Mouse (Mus musculus): ENCODE results near the gene Tas2r118. TPM values are rescaled to one million over a fixed set of nuclear protein-coding genes. Genes with fewer than 3 reads are reported as not detected.

Tas2r118 gene
- not detected for polyA plus RNA-seq (2017; shearing (Covaris generic))

DNA sequence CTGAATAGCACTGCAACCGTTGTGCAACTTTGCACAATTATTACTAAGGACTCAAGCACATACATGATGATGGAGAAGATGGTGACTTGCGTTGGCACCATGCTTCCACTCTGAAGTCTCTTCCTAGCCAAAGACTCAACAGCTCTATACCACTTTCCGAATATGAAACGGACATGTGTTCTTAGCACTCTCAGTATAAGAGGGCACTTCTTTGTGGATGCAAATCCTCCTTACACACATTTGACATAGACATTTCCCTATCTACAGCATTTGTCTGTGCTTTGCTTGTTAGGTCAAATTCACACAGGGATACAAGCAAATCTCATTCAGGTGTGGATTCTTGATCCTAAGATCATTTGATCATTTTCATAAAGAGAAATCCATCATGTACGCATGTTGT lies at the start of gene Tas2r118:
Gene Tas2r118, minus strand, starts transcription at position 101 of the 400 bp plus-strand sequence.
- no peak for ATAC-seq

DNA sequence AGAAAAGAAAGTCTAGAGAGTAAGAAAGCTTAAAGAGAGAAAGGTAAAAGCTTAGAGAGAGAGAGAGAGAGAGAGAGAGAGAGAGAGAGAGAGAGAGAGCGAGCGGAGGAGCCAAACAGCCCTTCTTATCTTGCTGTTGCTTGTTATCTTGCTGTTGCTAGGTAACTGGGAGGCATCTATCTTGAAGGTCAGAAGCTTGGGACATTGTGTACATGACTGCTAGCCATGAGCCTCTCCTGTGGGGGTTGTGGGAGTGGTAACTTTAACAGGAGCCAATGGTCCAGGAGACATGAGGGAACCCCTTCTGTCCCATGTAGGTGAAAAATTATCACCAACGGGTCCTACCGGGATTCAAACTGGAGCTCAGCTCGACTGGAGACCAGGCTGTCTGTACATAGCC lies 48.5 kb upstream of the Tas2r118 start:
- ATAC-seq = no peak

DNA sequence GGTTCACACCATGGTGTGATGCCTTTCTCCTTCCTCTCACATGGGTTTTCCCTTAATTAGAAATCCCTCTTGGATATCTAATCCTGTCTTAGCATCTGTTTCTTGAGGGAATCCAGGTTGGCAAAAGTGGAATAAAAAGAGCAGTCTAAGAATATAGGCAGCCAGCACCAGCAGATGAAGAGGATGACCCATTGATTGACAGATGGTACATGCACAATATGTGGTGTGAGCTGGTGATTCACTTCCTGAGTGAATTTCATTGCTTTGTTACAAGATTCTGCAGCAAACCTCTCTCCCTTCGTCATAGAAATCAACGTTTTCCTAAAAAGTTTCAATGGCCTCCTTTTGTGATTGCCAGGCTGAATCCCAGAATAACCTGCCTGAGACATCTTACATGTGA lies 23.4 kb upstream of the Tas2r118 start:
- ATAC-seq = no peak

DNA sequence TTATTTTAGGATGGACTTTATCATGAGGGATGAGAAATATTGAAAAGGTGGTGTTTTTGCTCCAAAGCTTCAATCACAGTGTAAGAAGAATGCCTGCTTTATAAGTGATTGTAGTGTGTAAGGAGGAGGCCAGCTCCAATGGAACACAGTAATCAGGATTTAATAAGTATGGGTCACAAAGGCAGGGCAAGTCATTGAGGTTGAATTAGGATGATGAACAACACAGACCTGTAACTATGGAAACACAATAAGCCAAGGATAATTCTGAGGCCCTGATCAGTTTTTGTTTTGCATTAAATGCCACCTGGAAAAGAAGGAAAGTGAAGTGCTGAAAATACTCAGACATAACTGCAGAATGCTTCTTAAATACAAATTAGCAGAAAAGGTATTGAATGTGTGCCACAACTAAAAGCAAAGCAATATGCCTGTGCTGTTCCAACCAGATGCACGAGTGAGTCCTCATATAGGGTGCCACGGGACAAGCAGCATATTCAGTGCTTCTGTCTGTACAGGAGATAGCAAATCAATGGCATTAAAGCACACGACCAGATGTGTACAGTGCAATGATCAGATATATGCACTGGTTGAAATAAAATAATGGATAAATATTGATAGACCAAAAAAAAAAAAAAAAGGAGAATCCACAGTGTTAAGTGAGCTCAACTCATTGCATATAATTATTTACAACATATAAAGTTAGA lies 21.0 kb upstream of the Tas2r118 start:
- ATAC-seq = no peak

DNA sequence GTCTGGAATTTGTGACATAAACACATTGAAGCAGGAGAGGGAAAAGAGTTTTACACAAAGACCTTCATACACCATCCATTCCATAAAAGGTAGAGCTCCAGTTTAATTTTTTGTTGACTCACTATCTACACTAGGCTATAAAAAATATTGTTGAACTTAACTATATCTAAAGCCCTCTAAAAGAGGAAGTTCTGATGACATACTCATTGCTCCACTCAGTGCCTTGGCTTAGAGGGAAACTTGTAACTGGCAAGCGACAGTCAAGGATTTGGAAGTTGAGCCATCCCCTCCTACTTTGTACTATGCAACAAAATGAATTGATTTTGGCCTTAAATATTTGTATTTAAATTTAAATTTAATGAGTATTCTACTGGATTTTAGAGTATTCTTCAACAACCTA lies 16.4 kb upstream of the Tas2r118 start:
- ATAC-seq = no peak

DNA sequence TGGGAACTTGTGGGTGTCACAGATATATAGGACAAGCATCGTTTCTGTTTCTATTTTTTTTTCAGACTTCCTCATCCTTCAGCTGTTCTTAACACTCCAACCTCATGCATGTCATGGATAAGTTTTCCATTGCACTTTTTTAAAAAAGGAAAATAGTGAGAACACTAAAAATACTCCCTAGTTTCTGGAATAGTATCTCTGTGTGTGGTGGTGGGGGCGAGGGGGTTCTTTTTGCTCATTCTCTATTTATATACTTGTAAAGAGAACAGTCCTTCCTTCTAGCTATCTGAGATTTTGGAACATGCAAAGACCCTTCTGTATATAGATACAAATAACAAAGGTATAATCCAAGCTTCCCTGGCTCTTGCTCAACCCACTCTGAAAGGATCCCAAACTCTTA lies 2.9 kb downstream of the Tas2r118 start:
- no peak for ATAC-seq

DNA sequence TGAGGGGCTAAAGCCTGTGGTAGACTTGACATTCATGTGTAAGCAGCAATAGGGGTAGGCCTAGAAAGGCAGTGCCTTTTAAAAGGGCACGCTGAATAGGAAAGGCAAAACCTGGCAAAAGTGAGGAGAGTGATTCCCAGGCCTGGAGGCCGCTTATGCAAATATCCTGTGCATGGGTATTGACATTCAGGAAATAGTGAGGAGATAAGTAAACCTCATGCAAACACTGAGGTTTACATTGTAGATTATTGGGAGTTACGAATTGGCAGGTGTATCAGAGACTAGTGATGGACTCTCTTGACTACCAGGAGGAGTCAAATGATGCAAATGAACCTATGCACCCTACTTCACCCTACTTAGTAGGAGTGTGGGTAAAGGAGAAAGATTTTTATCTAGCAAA lies 3.9 kb downstream of the Tas2r118 start:
- no peak for ATAC-seq

DNA sequence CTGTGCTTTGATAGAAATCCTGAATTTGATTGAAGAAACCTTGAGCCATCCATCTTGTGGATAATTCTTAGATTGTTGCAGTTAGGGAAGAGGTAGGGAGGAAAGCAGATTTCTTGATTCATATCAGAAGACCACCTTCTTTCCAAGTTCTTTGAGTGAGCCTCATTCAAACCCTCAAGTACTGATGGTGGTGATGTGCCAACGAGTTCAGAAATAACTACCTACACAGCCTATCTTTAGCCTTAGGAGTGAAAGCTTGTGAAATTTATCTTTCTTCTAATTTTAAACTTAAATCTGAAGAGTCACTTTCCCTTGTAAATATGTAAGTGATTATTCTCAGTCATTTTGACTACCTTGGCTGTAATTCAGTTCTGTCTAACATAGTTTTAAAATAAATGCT lies 6.1 kb downstream of the Tas2r118 start:
- ATAC-seq = no peak

DNA sequence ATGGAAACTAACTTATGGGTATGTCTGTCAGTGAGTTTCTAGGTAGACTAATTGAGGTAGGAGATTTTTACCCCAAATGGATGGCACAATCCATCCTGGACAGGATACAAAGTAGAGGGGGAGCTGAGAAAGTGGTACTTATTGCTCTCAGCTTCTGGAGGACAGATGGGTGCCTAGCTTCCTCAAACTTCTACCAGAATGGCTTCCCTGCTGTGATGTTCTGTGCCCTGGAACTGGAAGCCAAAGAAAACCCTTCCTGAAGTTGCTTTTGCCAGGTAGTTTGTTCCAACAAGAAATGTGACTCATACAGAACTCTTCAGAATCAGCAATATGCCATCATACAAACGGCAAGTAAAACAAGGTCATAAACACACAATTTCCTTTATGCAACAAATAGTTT lies 29.1 kb downstream of the Tas2r118 start:
- no peak for ATAC-seq

DNA sequence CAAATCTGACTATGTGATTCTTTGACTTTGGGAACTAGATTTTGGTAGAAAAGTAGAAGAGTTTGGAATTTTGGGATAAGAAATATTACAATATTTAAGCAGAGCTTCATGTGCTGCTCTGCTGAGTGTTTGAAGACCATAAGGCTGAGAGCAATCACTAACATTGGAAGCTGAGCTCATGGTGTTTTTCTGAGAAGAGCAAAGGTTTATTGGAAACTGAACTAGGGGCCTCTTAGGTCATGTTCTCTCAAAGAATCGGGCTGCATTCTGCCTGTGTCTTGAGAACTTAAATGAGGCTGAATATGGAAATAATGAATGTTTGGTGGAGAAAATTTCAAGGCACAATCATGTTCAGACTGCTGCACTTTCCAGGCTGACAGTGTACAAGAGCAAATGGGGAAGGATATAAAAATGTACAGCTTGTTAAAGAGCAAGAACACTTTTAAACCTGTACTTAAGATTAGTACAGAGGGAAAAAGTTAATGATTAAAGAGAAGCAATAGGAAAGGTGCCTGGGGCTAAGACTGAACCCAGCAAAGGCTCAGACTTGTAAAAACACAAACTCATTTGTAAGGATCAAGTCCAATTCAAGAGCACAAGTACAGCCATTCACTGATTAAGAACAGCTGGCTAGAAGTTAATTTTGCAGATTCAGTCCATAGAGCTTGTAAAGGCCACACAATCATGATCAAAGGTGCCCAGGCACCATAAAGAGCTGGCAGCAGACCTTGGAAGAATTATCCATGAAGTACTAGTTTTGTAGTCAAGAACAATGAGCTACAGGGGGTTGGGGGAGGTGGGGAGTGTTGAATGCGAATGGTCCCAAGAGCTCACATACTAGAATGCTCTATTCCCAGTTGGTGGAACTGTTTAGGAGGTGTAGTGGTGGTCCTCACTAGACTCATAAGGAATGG lies 31.0 kb downstream of the Tas2r118 start:
- no peak for ATAC-seq

DNA sequence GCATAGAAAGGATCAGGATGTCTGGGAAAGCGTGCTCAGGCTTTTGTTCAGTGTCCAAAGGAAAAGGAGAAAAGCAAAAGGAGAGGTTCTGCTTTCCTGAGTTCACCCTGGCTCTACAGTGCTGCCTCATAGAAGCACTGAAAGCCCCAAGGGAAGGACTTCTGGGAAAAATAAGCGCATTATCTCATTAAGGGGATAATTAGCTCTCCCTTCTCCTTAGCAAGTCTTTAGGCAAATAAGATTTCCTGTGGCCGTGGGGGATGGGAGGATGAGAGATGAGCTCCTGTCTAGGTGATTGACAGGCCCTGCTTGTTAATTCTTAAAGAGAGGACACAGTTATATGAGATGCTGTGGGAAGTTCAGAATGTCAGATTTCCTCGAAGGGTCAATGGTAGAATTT lies 33.4 kb downstream of the Tas2r118 start:
- ATAC-seq = no peak

DNA sequence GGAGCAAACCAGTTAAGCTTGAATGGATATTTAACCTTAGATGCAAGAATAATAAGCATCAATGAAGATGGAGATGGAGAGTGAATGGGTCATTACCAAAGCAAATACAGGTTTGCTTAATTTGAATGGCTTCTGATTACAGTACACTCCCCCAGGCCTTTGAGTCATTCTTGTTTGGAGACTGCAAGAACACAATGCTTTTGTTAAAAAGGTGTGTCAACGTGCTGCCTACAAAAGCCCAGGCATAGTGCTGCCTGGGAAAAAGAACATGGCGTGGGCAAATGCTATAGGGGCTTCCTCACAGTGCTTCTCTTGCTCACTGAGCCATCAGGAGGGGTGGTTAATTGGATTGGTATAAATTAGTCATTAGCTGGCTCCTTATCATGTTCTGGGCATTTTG lies 46.1 kb downstream of the Tas2r118 start:
- ATAC-seq = no peak

Other genes starting within 250 kb of the Tas2r118 start
- under 1 TPM in 1 of 2 experiments, not detected in 1; 0.49 TPM for gene Cadps2, start 130.6 kb downstream of the Tas2r118 start, polyA plus RNA-seq (2017; shearing (Covaris generic))
- gene Slc13a1, start 198.0 kb upstream of the Tas2r118 start, polyA plus RNA-seq (2017; shearing (Covaris generic)) = not detected